Mouse (Mus musculus) bone marrow, adult 2 months (tissue): ENCODE measurements around the gene Fanci.

Source experiments
- CTCF ChIP-seq: fragments of 200-500 bp; IDR thresholded peaks from 2 replicates; pipeline ENCODE4 v1.5.1; 2011; ENCODE audit warnings: low read length, control low read depth; ENCODE audit not compliant: control insufficient read depth, insufficient read depth
- POLR2A ChIP-seq: fragments of 200-500 bp; IDR thresholded peaks from 2 replicates; pipeline ENCODE4 v1.6.1; 2011; ENCODE audit warnings: low read depth, mild to moderate bottlenecking, control low read depth, low read length, borderline replicate concordance; ENCODE audit not compliant: control insufficient read depth

GRCm38 (mm10) chr7:79398426-79398825 is 6.7 kb downstream of the Fanci start:
- no peak for TF ChIP-seq CTCF
- no peak for TF ChIP-seq POLR2A
